Mouse (Mus musculus) NIH3T3 (cell line): Measurements from ENCODE around the gene Cfap54.

Source experiments
- DNase-seq: peaks from one replicate; pipeline ENCODE4 v3.0.0-alpha.2; 2012; ENCODE audit warnings: low read depth

The Cfap54 gene

GRCm38 (mm10) chr10:93081133-93081779 lies at the start of gene Cfap54:
Gene Cfap54, minus strand, starts transcription at chr10:93081618.
- DNase-seq = no peak

GRCm38 (mm10) chr10:93130456-93130940 lies 49.1 kb upstream of the Cfap54 start:
- no peak for DNase-seq

- DNase-seq = no peak
Measured at GRCm38 (mm10) chr10:93129904-93130455, 48.6 kb upstream of the Cfap54 start.

- peak; percentile 15 for DNase-seq
Measured at GRCm38 (mm10) chr10:93129345-93129744, 47.9 kb upstream of the Cfap54 start.

GRCm38 (mm10) chr10:93128566-93128965 lies 47.1 kb upstream of the Cfap54 start:
- DNase-seq = no peak

GRCm38 (mm10) chr10:93126025-93126424 lies 44.6 kb upstream of the Cfap54 start:
- DNase-seq = no peak

- DNase-seq = peak; percentile 71
Measured at GRCm38 (mm10) chr10:93123957-93124613, 42.7 kb upstream of the Cfap54 start.

GRCm38 (mm10) chr10:93123310-93123709 lies 41.9 kb upstream of the Cfap54 start:
- no peak for DNase-seq

- DNase-seq = no peak
Measured at GRCm38 (mm10) chr10:93122399-93123184, 41.2 kb upstream of the Cfap54 start.

GRCm38 (mm10) chr10:93121262-93121860 lies 39.9 kb upstream of the Cfap54 start:
- DNase-seq = peak; percentile 20

- DNase-seq = no peak
Measured at GRCm38 (mm10) chr10:93119809-93120208, 38.4 kb upstream of the Cfap54 start.

GRCm38 (mm10) chr10:93116636-93117035 lies 35.2 kb upstream of the Cfap54 start:
- DNase-seq = no peak

GRCm38 (mm10) chr10:93115743-93116142 lies 34.3 kb upstream of the Cfap54 start:
- DNase-seq = no peak

GRCm38 (mm10) chr10:93114782-93115181 lies 33.4 kb upstream of the Cfap54 start:
- no peak for DNase-seq

- DNase-seq = no peak
Measured at GRCm38 (mm10) chr10:93113968-93114367, 32.5 kb upstream of the Cfap54 start.

- no peak for DNase-seq
Measured at GRCm38 (mm10) chr10:93112021-93112420, 30.6 kb upstream of the Cfap54 start.

- DNase-seq = peak; percentile 37
Measured at GRCm38 (mm10) chr10:93111412-93111811, 30.0 kb upstream of the Cfap54 start.

GRCm38 (mm10) chr10:93105358-93105757 lies 23.9 kb upstream of the Cfap54 start:
- no peak for DNase-seq

GRCm38 (mm10) chr10:93104357-93104756 lies 22.9 kb upstream of the Cfap54 start:
- no peak for DNase-seq

GRCm38 (mm10) chr10:93103676-93104075 lies 22.3 kb upstream of the Cfap54 start:
- no peak for DNase-seq

GRCm38 (mm10) chr10:93102321-93102720 lies 20.9 kb upstream of the Cfap54 start:
- DNase-seq = no peak

GRCm38 (mm10) chr10:93098211-93098805 lies 16.9 kb upstream of the Cfap54 start:
- no peak for DNase-seq
